Mouse (Mus musculus) stomach, embryonic 15.5 days (tissue): ENCODE measurements around the gene Sds. TPM values are rescaled to one million over a fixed set of nuclear protein-coding genes. Genes with fewer than 3 reads are reported as not detected.

ENCODE experiments used
- ATAC-seq: fragments of 200-750 bp; cut with Nextera tagmentation; 2 replicates; pipeline ENCODE4 v1.8.0; 2017; ENCODE audit warnings: low read depth, moderate number of reproducible peaks, moderate TSS enrichment; ENCODE audit not compliant: insufficient read depth, low FRiP score
- H3K27ac ChIP-seq: fragments of 300-500 bp; sonication (generic); 2 replicates; pipeline ENCODE4 v1.5.1; 2015; ENCODE audit warnings: mild to moderate bottlenecking, inconsistent platforms
- H3K27me3 ChIP-seq: fragments of 300-500 bp; sonication (generic); replicated peaks from 2 replicates; pipeline ENCODE4 v1.6.1; 2015; ENCODE audit warnings: inconsistent platforms
- H3K36me3 ChIP-seq: fragments of 300-500 bp; sonication (generic); 2 replicates; pipeline ENCODE4 v1.6.1; 2015; ENCODE audit warnings: inconsistent platforms
- H3K4me1 ChIP-seq: fragments of 300-500 bp; sonication (generic); 2 replicates; pipeline ENCODE4 v1.6.1; 2015; ENCODE audit warnings: inconsistent platforms
- H3K4me2 ChIP-seq: fragments of 300-500 bp; sonication (generic); 2 replicates; pipeline ENCODE4 v1.6.1; 2015; ENCODE audit warnings: mild to moderate bottlenecking, inconsistent platforms
- H3K4me3 ChIP-seq: fragments of 300-500 bp; sonication (generic); replicated peaks from 2 replicates; pipeline ENCODE4 v1.5.1; 2015; ENCODE audit warnings: inconsistent platforms
- H3K9ac ChIP-seq: fragments of 300-500 bp; sonication (generic); 2 replicates; pipeline ENCODE4 v1.6.1; 2015; ENCODE audit warnings: inconsistent platforms
- H3K9me3 ChIP-seq: fragments of 300-500 bp; sonication (generic); 2 replicates; pipeline ENCODE4 v1.6.1; 2016; ENCODE audit warnings: inconsistent platforms
- WGBS: fragments of 180-500 bp; shearing (Covaris S2); methylation state at CpG from one replicate; pipeline ENCODE4 v1.1.7; 2015; 5-methylcytosine and 5-hydroxymethylcytosine counted together
- polyA plus RNA-seq: library from polyadenylated mRNA; unstranded; fragments of >200 nt; fragmentation: Nextera tagmentation; extraction: Ambion mirVana; gene quantifications from 2 replicates; pipeline ENCODE4 v1.2.1, GENCODE M21; 2015

Sds gene
- polyA plus RNA-seq, 1 experiment from 2014 or later = 0.36 TPM

GRCm38 (mm10) chr5:120471538-120471937, 4.8 kb upstream of the Sds start:
- no peak for ATAC-seq
- no peaks in the 10 kb centered on the region for H3K36me3 ChIP-seq
- no peak overlapping the region for H3K9ac ChIP-seq
- no peaks in the 10 kb centered on the region for H3K9me3 ChIP-seq
- no peak overlapping the region for H3K27ac ChIP-seq
- H3K4me3 ChIP-seq = no peak overlapping the region
- H3K27me3 ChIP-seq = 0 out of 2 replicates have a peak, but pooled peaks cover under 1% of the 10 kb centered on the region
- 47% methylated on average over 4 of the region's 4 CpGs for WGBS
- H3K4me1 ChIP-seq = no peaks in the 10 kb centered on the region
- H3K4me2 ChIP-seq = no peak overlapping the region

DNA sequence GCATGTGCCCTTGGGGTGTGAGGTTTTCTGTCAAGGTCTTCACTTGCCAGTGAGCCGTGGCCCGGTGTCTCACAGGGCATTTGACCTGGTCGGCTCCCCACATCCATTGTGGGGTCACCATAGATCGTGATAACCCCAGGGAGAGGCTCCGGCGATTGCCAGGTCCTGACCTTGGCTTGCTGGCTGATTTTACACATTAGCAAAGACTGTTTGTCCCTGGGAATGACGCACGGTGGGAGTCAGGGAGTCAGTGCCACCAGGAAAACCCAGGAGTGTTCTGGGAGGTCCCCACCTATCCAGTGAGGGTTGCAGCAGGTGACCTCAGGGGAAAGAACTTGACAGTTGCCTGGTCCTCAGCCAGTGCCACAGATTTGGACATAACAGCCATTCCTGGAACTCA, 3.6 kb upstream of the Sds start, which contains the start of gene Sdsl:
TSS of gene Sdsl (minus strand) at position 41 of the 400 bp plus-strand sequence.
- Histone ChIP-seq H3K9me3 (no peaks in the 10 kb centered on the region), H3K4me3 (no peak within 1 kb of the TSS), H3K4me2 (no peak within 1 kb of the TSS), H3K4me1 (no peaks in the 10 kb centered on the region), H3K27me3 (0 out of 2 replicates have a peak, but pooled peaks cover 4% of the 10 kb centered on the region), H3K9ac (no peak within 1 kb of the TSS), H3K27ac (no peak within 1 kb of the TSS), H3K36me3 (no peaks in the 10 kb centered on the region)
- ATAC-seq = no peak
- WGBS = 51% methylated on average over 8 of the region's 8 CpGs

GRCm38 (mm10) chr5:120473361-120473760, 3.0 kb upstream of the Sds start:
- Histone ChIP-seq H3K36me3 (no peaks in the 10 kb centered on the region), H3K9me3 (no peaks in the 10 kb centered on the region), H3K9ac (no peak overlapping the region), H3K4me1 (no peaks in the 10 kb centered on the region), H3K4me2 (no peak overlapping the region), H3K27me3 (0 out of 2 replicates have a peak, but pooled peaks cover 4% of the 10 kb centered on the region), H3K27ac (no peak overlapping the region), H3K4me3 (no peak overlapping the region)
- no peak for ATAC-seq
- 86% methylated on average over 2 of the region's 2 CpGs for WGBS

DNA sequence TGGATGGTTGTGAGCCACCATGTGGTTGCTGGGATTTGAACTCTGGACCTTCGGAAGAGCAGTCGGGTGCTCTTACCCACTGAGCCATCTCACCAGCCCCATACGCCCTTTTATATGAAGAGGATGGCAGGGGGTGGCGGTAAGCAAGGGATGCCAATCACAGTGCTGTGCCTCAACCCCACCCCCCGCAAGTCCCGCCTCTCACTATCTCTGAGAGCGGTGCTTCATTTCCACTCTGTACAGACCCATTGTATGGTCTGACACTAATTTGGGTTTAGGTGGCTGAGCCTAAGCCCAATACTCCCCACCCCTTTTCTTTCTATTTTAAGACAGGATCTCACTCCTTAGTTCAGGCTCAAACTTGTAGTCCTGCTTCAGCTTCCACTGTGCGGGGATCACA, 465 bp upstream of the Sds start:
- Histone ChIP-seq H3K4me1 (no peaks in the 10 kb centered on the region), H3K4me3 (no peak overlapping the region), H3K27me3 (0 out of 2 replicates have a peak, but pooled peaks cover 4% of the 10 kb centered on the region), H3K36me3 (no peaks in the 10 kb centered on the region), H3K27ac (no peak overlapping the region), H3K9ac (no peak overlapping the region), H3K4me2 (no peak overlapping the region), H3K9me3 (no peaks in the 10 kb centered on the region)
- 55% methylated on average over 8 of the region's 8 CpGs for WGBS
- ATAC-seq = no peak

- Histone ChIP-seq H3K9me3 (no peaks in the 10 kb centered on the region), H3K36me3 (no peaks in the 10 kb centered on the region), H3K27me3 (0 out of 2 replicates have a peak, but pooled peaks cover 4% of the 10 kb centered on the region), H3K4me2 (no peak overlapping the region), H3K27ac (no peak overlapping the region), H3K9ac (no peak overlapping the region), H3K4me1 (no peaks in the 10 kb centered on the region), H3K4me3 (no peak overlapping the region)
- ATAC-seq = no peak
- WGBS = 89% methylated on average over 5 of the region's 5 CpGs
Measured at GRCm38 (mm10) chr5:120477993-120478392, 1.7 kb downstream of the Sds start.

- Histone ChIP-seq H3K4me3 (no peak overlapping the region), H3K9me3 (no peaks in the 10 kb centered on the region), H3K4me2 (no peak overlapping the region), H3K27me3 (0 out of 2 replicates have a peak, but pooled peaks cover 4% of the 10 kb centered on the region), H3K36me3 (no peaks in the 10 kb centered on the region), H3K4me1 (no peaks in the 10 kb centered on the region), H3K27ac (no peak overlapping the region), H3K9ac (no peak overlapping the region)
- no peak for ATAC-seq
- 60% methylated on average over 4 of the region's 4 CpGs for WGBS
Measured at GRCm38 (mm10) chr5:120479538-120479937, 3.2 kb downstream of the Sds start.

DNA sequence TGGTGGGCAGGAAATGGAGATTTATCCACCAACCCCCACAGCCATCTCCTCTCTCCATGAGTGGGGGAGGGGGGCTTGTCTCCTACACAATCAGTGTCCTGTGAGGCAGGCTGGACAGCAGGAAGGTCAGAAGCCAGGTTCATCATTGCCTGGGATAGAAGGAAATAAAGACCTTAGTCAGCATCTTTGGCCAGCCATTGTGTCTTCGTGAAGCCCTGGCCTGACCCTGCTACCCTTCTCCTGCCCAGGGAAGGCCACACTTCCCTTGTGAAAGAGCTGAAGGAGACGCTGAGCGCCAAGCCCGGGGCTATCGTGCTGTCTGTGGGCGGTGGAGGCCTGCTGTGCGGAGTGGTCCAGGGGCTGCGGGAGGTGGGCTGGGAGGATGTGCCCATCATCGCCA, 4.9 kb downstream of the Sds start:
- WGBS = 71% methylated on average over 9 of the region's 9 CpGs
- ATAC-seq = no peak

DNA sequence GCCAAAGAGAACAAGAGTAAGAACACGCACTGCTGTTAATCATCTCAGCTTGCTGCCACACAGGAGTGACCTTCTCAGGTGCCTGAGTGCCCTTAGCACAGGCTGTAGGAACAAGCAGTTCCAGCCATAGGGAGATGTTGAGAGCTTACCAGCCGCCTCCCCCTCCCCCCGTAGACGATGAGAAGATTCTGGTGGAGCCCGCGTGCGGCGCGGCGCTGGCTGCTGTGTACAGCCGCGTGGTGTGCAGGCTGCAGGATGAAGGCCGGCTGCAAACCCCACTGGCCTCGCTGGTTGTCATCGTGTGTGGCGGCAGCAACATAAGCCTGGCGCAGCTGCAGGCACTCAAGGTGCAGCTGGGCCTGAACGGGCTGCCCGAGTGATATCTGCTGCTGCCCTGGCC, 7.1 kb downstream of the Sds start:
- peaks cover 16% of the 10 kb centered on the region; the same call in 1 of the 2 replicates for H3K36me3 ChIP-seq
- no peak overlapping the region for H3K4me3 ChIP-seq
- H3K9ac ChIP-seq = no peak overlapping the region
- H3K4me1 ChIP-seq = no peaks in the 10 kb centered on the region
- 84% methylated on average over 19 of the region's 19 CpGs for WGBS
- H3K27ac ChIP-seq = no peak overlapping the region
- no peak overlapping the region for H3K4me2 ChIP-seq
- ATAC-seq = no peak
- no peaks in the 10 kb centered on the region for H3K9me3 ChIP-seq
- H3K27me3 ChIP-seq = no peaks in the 10 kb centered on the region

More for the DNA sequence above, 4.9 kb downstream of the Sds start:
- no peak overlapping the region for H3K4me3 ChIP-seq
- no peak overlapping the region for H3K9ac ChIP-seq
- 0 out of 2 replicates have a peak, but pooled peaks cover 4% of the 10 kb centered on the region for H3K27me3 ChIP-seq
- no peak overlapping the region for H3K27ac ChIP-seq
- H3K4me2 ChIP-seq = no peak overlapping the region
- H3K4me1 ChIP-seq = no peaks in the 10 kb centered on the region
- H3K9me3 ChIP-seq = no peaks in the 10 kb centered on the region
- H3K36me3 ChIP-seq = 0 out of 2 replicates have a peak, but pooled peaks cover 6% of the 10 kb centered on the region

GRCm38 (mm10) chr5:120487844-120488243, 11.5 kb downstream of the Sds start:
- Histone ChIP-seq H3K27me3 (no peaks in the 10 kb centered on the region), H3K9me3 (no peaks in the 10 kb centered on the region), H3K4me3 (no peak overlapping the region), H3K4me2 (no peak overlapping the region), H3K4me1 (no peaks in the 10 kb centered on the region), H3K36me3 (peaks cover 19% of the 10 kb centered on the region; the same call in 1 of the 2 replicates), H3K27ac (no peak overlapping the region), H3K9ac (no peak overlapping the region)
- no peak for ATAC-seq
- 82% methylated on average over 8 of the region's 8 CpGs for WGBS

DNA sequence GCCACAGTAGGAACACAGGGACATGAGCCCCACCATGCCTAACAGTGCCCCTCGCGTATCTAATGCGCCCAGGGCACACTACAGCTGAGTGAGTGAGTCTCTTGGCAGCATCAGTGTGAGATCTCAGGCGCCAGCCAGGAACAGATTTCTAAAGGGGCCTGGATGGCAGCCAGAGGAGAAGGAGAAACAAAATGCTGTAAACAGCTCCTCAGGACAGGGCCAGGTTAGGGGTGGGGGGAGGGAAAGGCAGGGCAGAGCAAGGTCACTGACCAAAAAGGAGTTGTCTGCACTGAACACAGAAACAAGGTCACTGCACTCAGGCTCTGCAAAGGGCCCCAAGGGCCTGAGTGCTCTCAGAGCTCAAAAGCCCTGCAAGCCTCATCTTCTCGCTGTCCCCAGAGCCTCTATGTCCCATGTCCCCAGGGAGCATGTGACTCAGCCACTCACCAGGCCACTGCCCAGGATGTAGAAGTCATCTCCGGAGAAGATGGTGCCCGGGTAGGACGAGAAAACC, 14.4 kb downstream of the Sds start:
- ATAC-seq = no peak
- WGBS = 81% methylated on average over 8 of the region's 8 CpGs
- Histone ChIP-seq H3K9me3 (no peaks in the 10 kb centered on the region), H3K4me2 (no peak overlapping the region), H3K4me1 (no peaks in the 10 kb centered on the region), H3K36me3 (peaks cover 20% of the 10 kb centered on the region; the same call in 1 of the 2 replicates), H3K27me3 (no peaks in the 10 kb centered on the region), H3K9ac (no peak overlapping the region), H3K27ac (no peak overlapping the region), H3K4me3 (no peak overlapping the region)

GRCm38 (mm10) chr5:120492437-120492836, 16.1 kb downstream of the Sds start:
- Histone ChIP-seq H3K9ac (no peak overlapping the region), H3K9me3 (no peaks in the 10 kb centered on the region), H3K4me1 (no peaks in the 10 kb centered on the region), H3K27me3 (no peaks in the 10 kb centered on the region), H3K4me3 (no peak overlapping the region), H3K36me3 (peaks cover 10% of the 10 kb centered on the region; the same call in 1 of the 2 replicates), H3K4me2 (no peak overlapping the region), H3K27ac (no peak overlapping the region)
- 61% methylated on average over 11 of the region's 11 CpGs for WGBS
- no peak for ATAC-seq

- ATAC-seq = no peak
- Histone ChIP-seq H3K9me3 (no peaks in the 10 kb centered on the region), H3K27me3 (no peaks in the 10 kb centered on the region), H3K4me1 (no peaks in the 10 kb centered on the region), H3K4me2 (no peak overlapping the region), H3K27ac (no peak overlapping the region), H3K4me3 (no peak overlapping the region), H3K9ac (no peak overlapping the region), H3K36me3 (peaks cover 10% of the 10 kb centered on the region; the same call in 1 of the 2 replicates)
- WGBS = 87% methylated on average over 6 of the region's 6 CpGs
Measured at GRCm38 (mm10) chr5:120493440-120493839, 17.1 kb downstream of the Sds start.
